Mouse (Mus musculus) liver, embryonic 14.5 days (tissue): ENCODE data around the gene Slc22a15.

Experiments used
- CTCF ChIP-seq: IDR thresholded peaks from 2 replicates; pipeline ENCODE4 v1.5.1; 2016; ENCODE audit warnings: antibody characterized with exemption, low read depth, control low read depth
- EP300 ChIP-seq: IDR thresholded peaks from 2 replicates; pipeline ENCODE4 v1.6.1; 2016; ENCODE audit warnings: antibody characterized with exemption, low read depth

- no peak for TF ChIP-seq CTCF
- TF ChIP-seq EP300, result no peak
These were observed 81.7 kb downstream of the Slc22a15 start for GRCm38 (mm10) chr3:101842372-101843094.
